Mouse (Mus musculus) neural tube, embryonic 12.5 days (tissue): ENCODE measurements around the gene Bicc1. TPM values are rescaled to one million over a fixed set of nuclear protein-coding genes. Genes with fewer than 3 reads are reported as not detected.

Experiments
- ATAC-seq: fragments of 200-750 bp; cut with Nextera tagmentation; 2 replicates; pipeline ENCODE4 v1.8.0; 2017; ENCODE audit warnings: low read depth, mild to moderate bottlenecking, moderate TSS enrichment, moderate library complexity; ENCODE audit not compliant: low FRiP score
- H3K27ac ChIP-seq: fragments of 300-500 bp; sonication (generic); 2 replicates; pipeline ENCODE4 v1.5.1; 2016
- H3K27me3 ChIP-seq: fragments of 300-500 bp; sonication (generic); replicated peaks from 2 replicates; pipeline ENCODE4 v1.6.1; 2016; ENCODE audit warnings: mild to moderate bottlenecking
- H3K36me3 ChIP-seq: fragments of 300-500 bp; sonication (generic); 2 replicates; pipeline ENCODE4 v1.6.1; 2016; ENCODE audit warnings: mild to moderate bottlenecking
- H3K4me1 ChIP-seq: fragments of 300-500 bp; sonication (generic); 2 replicates; pipeline ENCODE4 v1.6.1; 2016
- H3K4me2 ChIP-seq: fragments of 300-500 bp; sonication (generic); replicated peaks from 2 replicates; pipeline ENCODE4 v1.6.1; 2016; ENCODE audit warnings: mild to moderate bottlenecking
- H3K4me3 ChIP-seq: fragments of 300-500 bp; sonication (generic); 2 replicates; pipeline ENCODE4 v1.5.1; 2016
- H3K9ac ChIP-seq: fragments of 300-500 bp; sonication (generic); 2 replicates; pipeline ENCODE4 v1.6.1; 2016; ENCODE audit warnings: mild to moderate bottlenecking
- H3K9me3 ChIP-seq: fragments of 300-500 bp; sonication (generic); 2 replicates; pipeline ENCODE4 v1.6.1; 2016; ENCODE audit warnings: mild to moderate bottlenecking
- WGBS: fragments of 180-500 bp; shearing (Covaris S2); methylation state at CpG from one replicate; pipeline ENCODE4 v1.1.7; 2016; 5-methylcytosine and 5-hydroxymethylcytosine counted together
- polyA plus RNA-seq: library from polyadenylated mRNA; unstranded; fragments of >200 nt; fragmentation: Nextera tagmentation; extraction: Ambion mirVana; gene quantifications from 2 replicates; pipeline ENCODE4 v1.2.1, GENCODE M21; 2016

Bicc1 gene
- polyA plus RNA-seq, 1 experiment from 2014 or later, result 7.7 TPM

DNA sequence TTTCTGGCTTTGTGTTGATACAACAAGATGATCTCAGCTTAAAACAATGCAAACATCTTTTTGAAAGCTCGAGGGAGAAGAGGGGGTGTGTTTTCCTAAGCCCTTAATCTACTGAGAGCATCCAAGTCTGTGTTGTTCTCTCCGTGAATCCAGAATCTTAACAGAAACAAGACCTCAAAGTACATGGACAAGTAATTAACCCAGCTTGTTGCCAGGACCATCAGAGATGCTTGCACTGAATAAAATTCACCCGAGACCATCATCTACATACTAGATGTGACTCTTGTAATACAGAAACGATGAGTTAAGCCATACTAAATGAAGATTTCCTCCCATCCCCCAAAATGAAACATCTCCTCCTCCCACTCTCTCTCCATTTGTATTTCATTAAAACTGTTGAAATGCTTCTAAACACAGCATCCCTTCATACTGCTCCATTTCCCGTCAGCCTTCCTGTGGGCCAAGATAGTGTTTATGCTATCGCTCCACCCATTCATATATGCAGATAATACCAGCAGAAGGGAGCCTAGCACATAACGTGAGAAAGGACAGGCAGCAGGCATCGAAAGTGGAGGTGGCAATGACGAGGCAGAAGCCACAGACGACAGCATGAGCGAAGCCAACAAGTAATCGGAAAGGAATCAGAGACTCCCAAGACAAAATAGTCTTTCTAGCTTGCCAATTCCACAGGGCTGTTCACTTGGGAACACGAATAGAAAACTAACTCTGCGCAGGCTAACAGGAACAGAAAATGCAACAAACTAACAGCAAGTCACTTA, 131.2 kb downstream of the Bicc1 start:
- ATAC-seq, result no peak
- no peak overlapping the region for H3K4me3 ChIP-seq
- H3K27ac ChIP-seq, result no peak overlapping the region
- H3K4me1 ChIP-seq, result no peaks in the 10 kb centered on the region
- no peaks in the 10 kb centered on the region for H3K36me3 ChIP-seq
- H3K9me3 ChIP-seq, result no peaks in the 10 kb centered on the region
- no peak overlapping the region for H3K4me2 ChIP-seq
- H3K27me3 ChIP-seq, result no peaks in the 10 kb centered on the region
- 85% methylated on average over 14 of the region's 14 CpGs for WGBS
- H3K9ac ChIP-seq, result no peak overlapping the region

DNA sequence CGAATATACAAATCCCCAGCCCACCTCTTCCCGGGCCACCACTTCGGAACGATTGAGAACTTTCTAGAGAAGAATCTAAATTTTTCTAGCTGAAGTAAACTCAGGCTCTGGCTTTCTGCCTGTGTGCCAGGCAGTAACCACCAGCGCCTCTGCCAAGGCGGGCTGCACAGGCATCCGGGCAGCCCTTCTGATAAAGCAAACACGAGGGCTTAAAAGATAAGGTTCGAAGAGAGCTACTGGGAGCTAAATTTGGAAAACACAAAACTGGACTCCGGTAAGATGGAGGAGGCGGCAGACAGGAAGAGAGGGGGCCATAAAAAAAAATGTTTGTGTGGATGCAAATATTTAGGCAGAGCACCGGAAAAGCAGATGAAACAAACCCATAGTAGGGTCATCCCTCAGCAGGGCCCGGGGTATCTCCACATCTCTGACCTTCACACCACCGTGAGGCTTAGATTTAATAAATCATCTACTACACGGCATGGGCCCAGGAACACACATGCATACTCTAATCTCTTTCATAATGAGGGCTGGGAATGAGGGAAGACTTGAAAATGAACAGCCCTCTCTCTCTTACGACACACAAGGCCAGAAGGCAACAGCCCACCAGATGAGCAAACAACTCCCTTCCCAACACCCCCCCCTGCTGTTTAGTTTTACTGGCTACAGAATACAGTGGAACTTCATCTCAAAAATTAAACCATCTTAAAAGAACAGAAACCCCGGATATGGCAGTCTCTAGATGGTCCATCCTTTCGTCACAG, 134.2 kb downstream of the Bicc1 start:
- H3K4me1 ChIP-seq, result no peaks in the 10 kb centered on the region; the same call in 1 of the 2 replicates
- no peak overlapping the region for H3K27ac ChIP-seq
- no peaks in the 10 kb centered on the region for H3K9me3 ChIP-seq
- no peak overlapping the region for H3K9ac ChIP-seq
- no peak for ATAC-seq
- 89% methylated on average over 18 of the region's 18 CpGs for WGBS
- no peaks in the 10 kb centered on the region for H3K36me3 ChIP-seq
- H3K4me3 ChIP-seq, result no peak overlapping the region
- H3K27me3 ChIP-seq, result no peaks in the 10 kb centered on the region
- no peak overlapping the region for H3K4me2 ChIP-seq

DNA sequence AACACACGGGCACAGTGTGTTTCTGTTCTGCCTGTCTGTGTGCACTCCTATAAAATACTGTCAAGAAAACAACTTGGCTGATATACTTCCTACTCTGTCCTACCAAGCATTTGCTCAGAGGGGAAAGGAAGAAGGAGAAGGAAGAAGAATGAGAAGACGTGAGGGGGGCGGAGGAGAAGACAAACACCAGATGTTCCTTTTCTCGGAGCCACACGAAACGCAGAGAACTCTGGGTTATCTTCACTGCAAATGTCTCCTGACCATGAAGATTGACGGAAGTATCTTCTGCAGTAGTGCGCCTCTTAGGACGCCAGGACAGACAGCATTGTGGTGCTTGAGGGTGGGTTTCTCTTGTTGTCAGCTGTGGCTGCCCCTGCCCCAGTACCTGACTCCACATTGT, 134.8 kb downstream of the Bicc1 start:
- Histone ChIP-seq H3K27ac (no peak overlapping the region), H3K9ac (no peak overlapping the region), H3K4me2 (no peak overlapping the region), H3K36me3 (no peaks in the 10 kb centered on the region), H3K4me1 (no peaks in the 10 kb centered on the region; the same call in 1 of the 2 replicates), H3K9me3 (no peaks in the 10 kb centered on the region), H3K27me3 (no peaks in the 10 kb centered on the region), H3K4me3 (no peak overlapping the region)
- no peak for ATAC-seq
- WGBS, result 86% methylated on average over 9 of the region's 9 CpGs

DNA sequence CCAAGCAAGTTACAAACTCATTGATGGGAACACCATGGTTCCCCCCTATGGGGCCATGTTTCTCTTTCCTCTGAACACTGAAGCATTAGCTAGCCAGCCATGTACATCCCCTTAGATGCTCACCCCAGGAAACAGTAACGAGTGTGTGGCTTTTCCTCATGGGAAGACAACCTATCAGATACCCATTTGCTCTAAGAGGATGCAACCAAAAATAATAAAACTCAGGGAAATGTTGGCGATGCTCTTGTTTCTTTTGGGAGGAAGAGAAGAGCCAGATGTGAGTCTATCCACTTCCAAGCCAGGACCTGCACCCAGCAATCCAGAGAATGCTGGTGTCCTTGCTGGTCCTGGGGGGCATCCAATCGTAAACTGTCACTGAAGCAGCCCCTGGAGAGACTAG, 136.0 kb downstream of the Bicc1 start:
- ATAC-seq, result no peak
- Histone ChIP-seq H3K27me3 (no peaks in the 10 kb centered on the region), H3K27ac (no peak overlapping the region), H3K9me3 (no peaks in the 10 kb centered on the region), H3K4me3 (no peak overlapping the region), H3K9ac (no peak overlapping the region), H3K4me2 (no peak overlapping the region), H3K36me3 (no peaks in the 10 kb centered on the region), H3K4me1 (no peaks in the 10 kb centered on the region; the same call in 1 of the 2 replicates)
- WGBS, result 78% methylated on average over 3 of the region's 3 CpGs

DNA sequence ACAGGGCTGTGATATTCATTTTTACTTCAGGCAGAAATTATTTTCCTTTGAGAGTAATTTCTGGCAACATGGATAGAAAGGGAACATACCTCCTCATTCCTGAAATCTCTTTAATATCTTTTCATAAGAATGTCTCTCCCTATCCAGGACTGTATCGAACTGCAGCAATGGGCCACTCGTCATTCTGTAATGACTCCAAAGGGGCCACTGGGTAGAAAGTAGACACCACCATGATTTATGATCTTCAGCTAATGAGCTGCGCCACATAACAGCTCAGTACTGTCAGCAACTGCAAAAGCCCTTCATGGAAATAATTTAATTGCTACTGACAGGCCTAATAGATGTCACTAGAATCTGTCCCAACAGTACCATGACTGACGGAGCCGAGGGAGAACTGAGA, 139.0 kb downstream of the Bicc1 start:
- H3K27ac ChIP-seq, result no peak overlapping the region
- no peak overlapping the region for H3K9ac ChIP-seq
- H3K36me3 ChIP-seq, result no peaks in the 10 kb centered on the region
- no peak overlapping the region for H3K4me3 ChIP-seq
- 58% methylated on average over 5 of the region's 5 CpGs for WGBS
- no peaks in the 10 kb centered on the region for H3K9me3 ChIP-seq
- no peaks in the 10 kb centered on the region for H3K27me3 ChIP-seq
- H3K4me2 ChIP-seq, result no peak overlapping the region
- ATAC-seq, result no peak
- no peaks in the 10 kb centered on the region; the same call in 1 of the 2 replicates for H3K4me1 ChIP-seq

DNA sequence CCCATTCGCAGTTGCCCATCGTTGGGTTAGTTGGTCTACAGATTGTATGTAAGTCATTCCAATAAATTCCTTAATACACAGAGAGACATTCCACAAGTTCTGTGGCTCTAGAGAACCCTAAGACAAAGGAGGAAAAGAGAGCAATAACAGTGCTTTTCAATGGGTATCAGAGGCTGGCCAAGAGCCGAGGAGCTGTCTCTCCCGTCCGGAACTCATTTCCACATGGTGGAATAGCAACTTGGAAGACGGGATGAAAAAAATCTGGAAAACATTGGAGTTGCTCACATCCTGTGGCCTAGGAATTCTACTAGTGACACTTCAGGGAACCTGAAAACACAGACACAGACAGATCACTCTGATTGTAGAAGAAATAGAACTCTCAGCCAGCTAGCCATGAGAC, 139.7 kb downstream of the Bicc1 start:
- Histone ChIP-seq H3K36me3 (no peaks in the 10 kb centered on the region), H3K27ac (no peak overlapping the region), H3K27me3 (no peaks in the 10 kb centered on the region), H3K4me3 (no peak overlapping the region), H3K9ac (no peak overlapping the region), H3K9me3 (no peaks in the 10 kb centered on the region), H3K4me1 (no peaks in the 10 kb centered on the region; the same call in 1 of the 2 replicates), H3K4me2 (no peak overlapping the region)
- 95% methylated on average over 6 of the region's 6 CpGs for WGBS
- ATAC-seq, result no peak

DNA sequence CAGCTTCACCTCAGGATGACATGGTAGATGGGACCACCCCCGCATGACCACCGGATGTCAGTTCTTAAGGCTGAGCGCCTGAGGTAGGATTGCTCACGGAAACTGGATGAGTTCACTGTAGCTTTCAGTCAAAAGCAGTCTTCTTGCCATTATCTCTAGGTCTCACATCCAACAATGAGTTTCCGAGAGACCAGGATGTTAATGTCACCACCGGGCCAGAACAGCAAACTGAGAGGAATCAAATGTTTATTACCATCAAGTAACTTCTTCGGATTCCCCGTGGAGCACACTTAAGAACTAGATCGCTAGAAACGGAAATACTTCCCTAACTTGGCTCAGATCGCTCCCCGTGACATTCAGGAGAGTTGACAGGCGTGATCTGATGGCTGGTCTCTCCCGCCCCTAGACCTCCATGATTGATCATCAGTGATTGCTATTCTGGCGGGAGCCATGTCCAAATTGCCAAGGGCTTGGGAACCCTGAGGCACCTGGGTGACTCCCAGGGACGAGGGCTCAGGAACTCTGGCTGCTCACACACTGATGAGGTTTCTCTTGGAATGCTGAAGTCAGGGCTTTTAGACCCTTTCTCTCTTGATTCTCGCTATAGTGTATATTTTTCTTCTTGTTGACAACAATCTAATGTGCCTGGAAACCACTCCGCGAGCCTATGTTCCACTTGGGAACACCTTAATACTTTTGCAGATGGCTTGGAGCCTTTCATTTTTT, 149.6 kb downstream of the Bicc1 start:
- WGBS, result 87% methylated on average over 19 of the region's 19 CpGs
- Histone ChIP-seq H3K4me2 (no peak overlapping the region), H3K36me3 (no peaks in the 10 kb centered on the region), H3K27ac (no peak overlapping the region), H3K4me1 (no peaks in the 10 kb centered on the region), H3K4me3 (no peak overlapping the region), H3K9ac (no peak overlapping the region), H3K9me3 (no peaks in the 10 kb centered on the region), H3K27me3 (no peaks in the 10 kb centered on the region)
- no peak for ATAC-seq

DNA sequence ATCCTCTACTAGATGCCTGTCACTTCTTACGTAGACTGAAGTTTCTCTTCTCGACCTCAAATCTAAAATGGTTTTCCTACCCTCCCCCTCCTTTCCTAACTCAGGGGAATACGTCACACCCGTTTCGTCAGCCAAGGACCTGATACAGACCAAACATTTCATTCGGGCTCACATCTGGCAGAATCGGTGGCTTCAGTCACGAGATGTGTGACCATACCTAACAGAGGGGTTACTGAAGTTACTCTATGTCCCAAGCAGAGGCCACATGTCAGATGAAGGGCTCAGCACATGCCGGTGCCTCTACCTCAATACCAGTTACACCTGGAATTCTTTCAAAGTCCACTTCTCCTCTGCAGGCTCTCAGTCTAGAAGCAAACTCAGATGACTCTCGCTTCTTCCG, 150.8 kb downstream of the Bicc1 start:
- H3K4me2 ChIP-seq, result no peak overlapping the region
- WGBS, result 93% methylated on average over 11 of the region's 11 CpGs
- H3K4me1 ChIP-seq, result no peaks in the 10 kb centered on the region
- H3K36me3 ChIP-seq, result no peaks in the 10 kb centered on the region
- H3K27me3 ChIP-seq, result no peaks in the 10 kb centered on the region
- no peak overlapping the region for H3K27ac ChIP-seq
- no peak for ATAC-seq
- H3K4me3 ChIP-seq, result no peak overlapping the region
- H3K9me3 ChIP-seq, result no peaks in the 10 kb centered on the region
- no peak overlapping the region for H3K9ac ChIP-seq

DNA sequence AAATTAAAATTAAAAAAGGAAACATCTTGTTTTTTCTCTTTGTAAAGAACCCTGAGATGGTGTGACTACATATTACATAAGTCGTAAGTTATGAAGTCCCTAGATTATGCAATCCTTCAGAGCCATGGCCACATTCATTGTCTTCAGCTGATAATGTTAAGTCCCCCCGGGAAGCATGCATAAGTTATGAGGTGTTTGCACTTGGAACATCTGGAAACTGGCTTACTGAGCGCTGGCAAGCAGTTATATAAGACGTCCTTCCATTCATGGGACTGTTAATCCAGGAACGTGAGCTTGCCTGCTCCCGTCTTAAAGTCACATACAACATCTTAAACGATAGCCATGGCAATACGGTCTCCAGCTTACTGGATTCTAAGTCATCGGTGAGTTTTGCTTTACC, 151.5 kb downstream of the Bicc1 start:
- Histone ChIP-seq H3K4me3 (no peak overlapping the region), H3K9me3 (no peaks in the 10 kb centered on the region), H3K36me3 (no peaks in the 10 kb centered on the region), H3K4me2 (no peak overlapping the region), H3K27me3 (no peaks in the 10 kb centered on the region), H3K9ac (no peak overlapping the region), H3K27ac (no peak overlapping the region), H3K4me1 (no peaks in the 10 kb centered on the region)
- WGBS, result 80% methylated on average over 9 of the region's 9 CpGs
- no peak for ATAC-seq

DNA sequence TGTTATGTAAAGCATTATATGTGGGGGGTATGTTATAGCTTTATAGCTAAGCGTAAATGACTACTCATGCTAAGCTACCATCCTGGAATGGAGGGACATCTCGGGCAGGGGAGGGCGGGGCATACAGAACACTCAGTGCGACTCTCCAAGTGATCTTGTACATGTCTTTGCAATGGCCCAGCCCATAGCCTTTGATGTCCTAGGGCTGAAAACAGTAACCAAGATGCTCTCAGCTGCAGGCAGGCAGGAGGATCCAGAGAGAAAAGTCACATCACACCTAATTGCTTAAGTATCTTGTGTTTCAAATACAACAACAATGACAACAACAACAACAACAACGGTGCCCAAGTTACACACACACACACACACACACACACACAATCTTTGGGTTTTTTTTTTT, 152.0 kb downstream of the Bicc1 start:
- Histone ChIP-seq H3K9me3 (no peaks in the 10 kb centered on the region), H3K27ac (no peak overlapping the region), H3K4me1 (no peaks in the 10 kb centered on the region), H3K4me3 (no peak overlapping the region), H3K36me3 (no peaks in the 10 kb centered on the region), H3K4me2 (no peak overlapping the region), H3K27me3 (no peaks in the 10 kb centered on the region), H3K9ac (no peak overlapping the region)
- 83% methylated on average over 5 of the region's 5 CpGs for WGBS
- ATAC-seq, result no peak

DNA sequence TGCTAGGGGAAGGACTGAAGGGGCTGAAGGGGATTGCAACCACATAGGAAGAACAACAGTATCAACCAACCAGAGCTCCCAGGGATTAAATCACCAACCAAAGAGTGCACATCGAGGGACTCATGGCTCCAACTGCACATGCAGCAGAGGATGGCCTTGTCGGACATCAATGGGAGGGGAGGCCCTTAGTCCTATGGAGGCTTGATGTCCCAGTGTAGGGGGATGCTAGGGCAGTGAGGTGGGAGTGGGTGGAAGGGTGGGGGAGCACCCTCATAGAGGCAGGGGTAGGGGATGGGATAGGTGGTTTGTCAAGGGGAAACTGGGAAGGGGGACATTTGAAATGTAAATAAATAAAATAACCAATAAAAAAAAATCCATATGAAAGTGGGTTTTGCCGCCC, 152.5 kb downstream of the Bicc1 start:
- H3K9me3 ChIP-seq, result no peaks in the 10 kb centered on the region
- no peaks in the 10 kb centered on the region for H3K4me1 ChIP-seq
- no peak overlapping the region for H3K4me2 ChIP-seq
- H3K36me3 ChIP-seq, result no peaks in the 10 kb centered on the region
- H3K27me3 ChIP-seq, result no peaks in the 10 kb centered on the region
- 88% methylated on average over 3 of the region's 3 CpGs for WGBS
- no peak overlapping the region for H3K4me3 ChIP-seq
- H3K27ac ChIP-seq, result no peak overlapping the region
- no peak overlapping the region for H3K9ac ChIP-seq
- no peak for ATAC-seq

DNA sequence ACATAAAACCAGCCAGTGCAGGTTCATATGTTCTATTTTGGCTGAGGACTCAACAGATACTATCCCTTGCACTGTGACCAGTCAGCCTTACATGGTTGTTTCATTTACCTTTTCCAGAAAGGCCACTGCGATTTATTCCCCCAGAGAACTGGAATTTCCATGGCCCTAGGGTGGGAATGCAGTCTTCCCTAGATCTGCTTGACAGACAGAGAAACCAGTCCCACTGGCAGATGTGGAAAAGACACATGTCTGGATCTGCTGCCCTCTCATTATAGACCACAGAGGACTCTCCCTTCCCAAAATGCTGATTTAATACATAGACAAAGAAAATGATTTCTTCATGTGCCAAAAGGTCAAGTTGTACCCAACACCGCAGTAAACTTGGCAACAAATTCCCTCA, 156.6 kb downstream of the Bicc1 start:
- no peaks in the 10 kb centered on the region for H3K27me3 ChIP-seq
- 95% methylated on average over 2 of the region's 2 CpGs for WGBS
- no peak overlapping the region for H3K27ac ChIP-seq
- H3K4me1 ChIP-seq, result no peaks in the 10 kb centered on the region
- no peak overlapping the region for H3K9ac ChIP-seq
- ATAC-seq, result no peak
- H3K9me3 ChIP-seq, result no peaks in the 10 kb centered on the region
- H3K36me3 ChIP-seq, result no peaks in the 10 kb centered on the region
- H3K4me3 ChIP-seq, result no peak overlapping the region
- no peak overlapping the region for H3K4me2 ChIP-seq
